Mouse (Mus musculus): Measurements from ENCODE around the gene Cep170b. TPM values are rescaled to one million over a fixed set of nuclear protein-coding genes. Genes with fewer than 3 reads are reported as not detected.

Gene Cep170b
- polyA plus RNA-seq, 1 experiment from 2014 or later = 23.1 TPM

- peaks cover 15% of the 10 kb centered on the region for H3K27me3 ChIP-seq (ENCODE audit: insufficient read depth, low read length)
- peaks cover 15% of the 10 kb centered on the region for H3K36me3 ChIP-seq (ENCODE audit: insufficient read depth)
- peak overlapping the region; percentile 96 for H3K4me2 ChIP-seq
- H3K27ac ChIP-seq (ENCODE audit: low read depth) = peak overlapping the region; percentile 97
- H3K9ac ChIP-seq = peak overlapping the region; percentile 98; the same call in 1 of the 2 replicates
- peaks cover 48% of the 10 kb centered on the region for H3K4me1 ChIP-seq (ENCODE audit: insufficient read depth)
- DNase-seq (peak; percentile 95), ATAC-seq (ENCODE audit: insufficient read depth) (peak; percentile 25)
- H3K4me3 ChIP-seq (ENCODE audit: low read depth, low read length) = peak overlapping the region; percentile 96
- WGBS = 13% methylated on average over 18 of the region's 18 CpGs
- TF ChIP-seq CTCF (IDR thresholded peaks at IDR 0.05; ENCODE audit: low read depth) = peak; percentile 86
- H3K9me3 ChIP-seq (ENCODE audit: low read depth, low read length) = no peaks in the 10 kb centered on the region
These were observed 44.8 kb upstream of the Cep170b start for GRCm38 (mm10) chr12:112675245-112676035.

GRCm38 (mm10) chr12:112677076-112677475 lies 43.2 kb upstream of the Cep170b start:
- 0 out of 2 replicates have a peak, but pooled peaks cover 5% of the 10 kb centered on the region for H3K36me3 ChIP-seq (ENCODE audit: insufficient read depth)
- ATAC-seq (ENCODE audit: insufficient read depth) = no peak
- TF ChIP-seq CTCF (IDR thresholded peaks at IDR 0.05; ENCODE audit: low read depth) = no peak
- 0 out of 2 replicates have a peak overlapping the region, but pooled peaks have one; percentile 42 for H3K27ac ChIP-seq (ENCODE audit: low read depth)
- peak; percentile 72 for DNase-seq
- peaks cover 17% of the 10 kb centered on the region for H3K27me3 ChIP-seq (ENCODE audit: insufficient read depth, low read length)
- H3K9ac ChIP-seq = no peak overlapping the region
- 39% methylated on average over 5 of the region's 5 CpGs for WGBS
- H3K4me1 ChIP-seq (ENCODE audit: insufficient read depth) = peaks cover 33% of the 10 kb centered on the region
- H3K9me3 ChIP-seq (ENCODE audit: low read depth, low read length) = no peaks in the 10 kb centered on the region
- H3K4me2 ChIP-seq = peak overlapping the region; percentile 7; the same call in 1 of the 2 replicates
- no peak overlapping the region for H3K4me3 ChIP-seq (ENCODE audit: low read depth, low read length)

- peak; percentile 47 for TF ChIP-seq CTCF (IDR thresholded peaks at IDR 0.05; ENCODE audit: low read depth)
- H3K9ac ChIP-seq = peak overlapping the region; percentile 66
- no peaks in the 10 kb centered on the region for H3K9me3 ChIP-seq (ENCODE audit: low read depth, low read length)
- WGBS = 20% methylated on average over 19 of the region's 19 CpGs
- H3K27me3 ChIP-seq (ENCODE audit: insufficient read depth, low read length) = peaks cover 17% of the 10 kb centered on the region
- H3K36me3 ChIP-seq (ENCODE audit: insufficient read depth) = 0 out of 2 replicates have a peak, but pooled peaks cover 5% of the 10 kb centered on the region
- H3K4me1 ChIP-seq (ENCODE audit: insufficient read depth) = peaks cover 24% of the 10 kb centered on the region
- H3K4me2 ChIP-seq = peak overlapping the region; percentile 97
- peak overlapping the region; percentile 66 for H3K4me3 ChIP-seq (ENCODE audit: low read depth, low read length)
- ATAC-seq (ENCODE audit: insufficient read depth) (no peak), DNase-seq (no peak)
- peak overlapping the region; percentile 90; the same call in 1 of the 2 replicates for H3K27ac ChIP-seq (ENCODE audit: low read depth)
These were observed 42.2 kb upstream of the Cep170b start for GRCm38 (mm10) chr12:112677943-112678554.

GRCm38 (mm10) chr12:112678555-112679026 lies 41.7 kb upstream of the Cep170b start, which contains the start of gene Zbtb42:
TSS of gene Zbtb42 (plus strand) at chr12:112678828.
- peaks cover 17% of the 10 kb centered on the region for H3K27me3 ChIP-seq (ENCODE audit: insufficient read depth, low read length)
- peak; percentile 78 for DNase-seq
- WGBS = under 1% methylated on average over 52 of the region's 60 CpGs
- peak within 1 kb of the TSS; percentile 90 for H3K27ac ChIP-seq (ENCODE audit: low read depth)
- H3K4me3 ChIP-seq (ENCODE audit: low read depth, low read length) = peak within 1 kb of the TSS; percentile 66
- 0 out of 2 replicates have a peak, but pooled peaks cover 5% of the 10 kb centered on the region for H3K36me3 ChIP-seq (ENCODE audit: insufficient read depth)
- H3K9me3 ChIP-seq (ENCODE audit: low read depth, low read length) = no peaks in the 10 kb centered on the region
- H3K9ac ChIP-seq = peak within 1 kb of the TSS; percentile 66
- ATAC-seq (ENCODE audit: insufficient read depth) = peak; percentile 19
- no peak for TF ChIP-seq CTCF (IDR thresholded peaks at IDR 0.05; ENCODE audit: low read depth)
- H3K4me1 ChIP-seq (ENCODE audit: insufficient read depth) = peaks cover 24% of the 10 kb centered on the region
- peak within 1 kb of the TSS; percentile 97 for H3K4me2 ChIP-seq

GRCm38 (mm10) chr12:112679027-112679996 lies 40.9 kb upstream of the Cep170b start:
- H3K36me3 ChIP-seq (ENCODE audit: insufficient read depth) = 0 out of 2 replicates have a peak, but pooled peaks cover 5% of the 10 kb centered on the region
- no peak for TF ChIP-seq CTCF (IDR thresholded peaks at IDR 0.05; ENCODE audit: low read depth)
- peaks cover 17% of the 10 kb centered on the region for H3K27me3 ChIP-seq (ENCODE audit: insufficient read depth, low read length)
- 4% methylated on average over 73 of the region's 87 CpGs for WGBS
- H3K27ac ChIP-seq (ENCODE audit: low read depth) = peak overlapping the region; percentile 90
- peaks cover 24% of the 10 kb centered on the region for H3K4me1 ChIP-seq (ENCODE audit: insufficient read depth)
- H3K9ac ChIP-seq = peak overlapping the region; percentile 66
- no peaks in the 10 kb centered on the region for H3K9me3 ChIP-seq (ENCODE audit: low read depth, low read length)
- DNase-seq (peak; percentile 83), ATAC-seq (ENCODE audit: insufficient read depth) (peak; percentile 41)
- peak overlapping the region; percentile 66 for H3K4me3 ChIP-seq (ENCODE audit: low read depth, low read length)
- H3K4me2 ChIP-seq = peak overlapping the region; percentile 97

GRCm38 (mm10) chr12:112683351-112683750 lies 36.9 kb upstream of the Cep170b start:
- H3K27ac ChIP-seq (ENCODE audit: low read depth) = no peak overlapping the region
- DNase-seq = no peak
- H3K4me2 ChIP-seq = no peak overlapping the region
- H3K9me3 ChIP-seq (ENCODE audit: low read depth, low read length) = no peaks in the 10 kb centered on the region
- ATAC-seq (ENCODE audit: insufficient read depth) = no peak
- 0 out of 2 replicates have a peak, but pooled peaks cover 3% of the 10 kb centered on the region for H3K4me1 ChIP-seq (ENCODE audit: insufficient read depth)
- peaks cover 17% of the 10 kb centered on the region for H3K27me3 ChIP-seq (ENCODE audit: insufficient read depth, low read length)
- H3K36me3 ChIP-seq (ENCODE audit: insufficient read depth) = 0 out of 2 replicates have a peak, but pooled peaks cover 5% of the 10 kb centered on the region
- H3K9ac ChIP-seq = no peak overlapping the region
- no peak overlapping the region for H3K4me3 ChIP-seq (ENCODE audit: low read depth, low read length)
- no peak for TF ChIP-seq CTCF (IDR thresholded peaks at IDR 0.05; ENCODE audit: low read depth)
- WGBS = 54% methylated on average over 7 of the region's 7 CpGs

Data from lung, embryonic 14.5 days (tissue).